Mouse (Mus musculus): ENCODE results near the gene Ptprcap.
"Not testable (repeated sequence)": the region's sequence is repeated elsewhere in the genome, so short reads cannot be mapped to it uniquely, and the experiment has no call there.

Ptprcap gene

GRCm38 (mm10) chr19:4153232-4153654 lies at the start of gene Ptprcap:
Gene Ptprcap, plus strand, starts transcription at chr19:4153604.
- DNase-seq (ENCODE audit: low spot score in 2 of 2) = no peak

- DNase-seq (ENCODE audit: low spot score in 2 of 2) = no peak
These were observed 49.6 kb upstream of the Ptprcap start for GRCm38 (mm10) chr19:4103792-4104191.

- DNase-seq (ENCODE audit: low spot score in 2 of 2) = no peak
These were observed 48.7 kb upstream of the Ptprcap start for GRCm38 (mm10) chr19:4104675-4105194.

- no peak for DNase-seq (ENCODE audit: low spot score in 2 of 2)
These were observed 46.8 kb upstream of the Ptprcap start for GRCm38 (mm10) chr19:4106654-4107053.

- DNase-seq (ENCODE audit: low spot score in 2 of 2) = no peak
These were observed 44.9 kb upstream of the Ptprcap start for GRCm38 (mm10) chr19:4108535-4108934.

- no peak for DNase-seq (ENCODE audit: low spot score in 2 of 2)
These were observed 41.1 kb upstream of the Ptprcap start for GRCm38 (mm10) chr19:4112063-4112960.

- peak; percentile 52 to 74 for DNase-seq (ENCODE audit: low spot score in 2 of 2)
These were observed 40.1 kb upstream of the Ptprcap start for GRCm38 (mm10) chr19:4113186-4113805.

GRCm38 (mm10) chr19:4113806-4114230 lies 39.6 kb upstream of the Ptprcap start:
- DNase-seq (ENCODE audit: low spot score in 2 of 2) = no peak

- DNase-seq (ENCODE audit: low spot score in 2 of 2) = no peak
These were observed 38.9 kb upstream of the Ptprcap start for GRCm38 (mm10) chr19:4114551-4114950.

GRCm38 (mm10) chr19:4115144-4115543 lies 38.3 kb upstream of the Ptprcap start:
- DNase-seq (ENCODE audit: low spot score in 2 of 2) = no peak

- no peak for DNase-seq (ENCODE audit: low spot score in 2 of 2)
These were observed 37.6 kb upstream of the Ptprcap start for GRCm38 (mm10) chr19:4115816-4116215.

GRCm38 (mm10) chr19:4117006-4117405 lies 36.4 kb upstream of the Ptprcap start:
- DNase-seq (ENCODE audit: low spot score in 2 of 2) = no peak

- DNase-seq (ENCODE audit: low spot score in 2 of 2) = no peak
These were observed 35.1 kb upstream of the Ptprcap start for GRCm38 (mm10) chr19:4118350-4118749.

- DNase-seq (ENCODE audit: low spot score in 2 of 2) = no peak
These were observed 33.5 kb upstream of the Ptprcap start for GRCm38 (mm10) chr19:4119716-4120487.

- DNase-seq (ENCODE audit: low spot score in 2 of 2) = no peak
These were observed 32.9 kb upstream of the Ptprcap start for GRCm38 (mm10) chr19:4120496-4120895.

GRCm38 (mm10) chr19:4121097-4121805 lies 32.2 kb upstream of the Ptprcap start:
- DNase-seq (ENCODE audit: low spot score in 2 of 2) = peak; percentile 96 to 98

- DNase-seq (ENCODE audit: low spot score in 2 of 2) = not testable (repeated sequence)
These were observed 31.5 kb upstream of the Ptprcap start for GRCm38 (mm10) chr19:4121896-4122295.

GRCm38 (mm10) chr19:4122411-4123370 lies 30.7 kb upstream of the Ptprcap start:
- DNase-seq (ENCODE audit: low spot score in 2 of 2) = no peak

- DNase-seq (ENCODE audit: low spot score in 2 of 2) = no peak
These were observed 29.0 kb upstream of the Ptprcap start for GRCm38 (mm10) chr19:4124432-4124831.

- DNase-seq (ENCODE audit: low spot score in 2 of 2) = not testable (repeated sequence)
These were observed 28.1 kb upstream of the Ptprcap start for GRCm38 (mm10) chr19:4125268-4125667.

Data from urinary bladder, adult 18-20 months (tissue).